16 mouse cellular contexts compared by ENCODE assay signal in the genomic region with DNA sequence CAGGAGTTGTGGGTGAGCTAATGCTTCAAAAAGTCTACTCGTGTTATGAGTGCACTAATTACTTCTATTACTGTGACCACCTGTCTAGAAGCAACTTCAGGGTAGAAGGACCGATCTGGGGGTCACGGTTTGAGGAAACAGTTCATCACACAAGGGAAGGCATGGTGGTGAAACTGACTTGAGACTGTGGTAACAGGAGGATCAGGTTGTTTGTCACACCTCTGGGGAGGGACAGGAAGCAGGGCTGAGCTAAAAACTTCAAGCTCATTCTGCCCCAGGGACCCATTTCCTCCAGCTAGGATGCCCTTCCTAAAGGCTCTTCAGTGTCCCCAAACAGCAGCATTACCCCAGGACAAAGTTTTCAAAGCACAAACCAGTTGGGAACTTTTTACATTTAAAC.
"Had no signal": no experiment of that assay in that cellular context is flagged by ENCODE, and none has a peak within 500 bp of the region (broad histone marks: within the 10 kb centered on the region; RNA-seq: fewer than 3 reads in every experiment).

No protein-coding gene starts in this region.

- DNase-seq: kidney, adult 2 months; kidney, postnatal 36 days; layer of hippocampus, adult 9-11 months; layer of hippocampus, postnatal 36 days; lung, postnatal 14 days; midbrain, embryonic 14.5 days; right cerebral cortex, postnatal 4 days; spleen, adult 18-20 months; thymus, postnatal 36 days had no signal

- H3K27me3 ChIP-seq: kidney, embryonic 15.5 days; limb, embryonic 15.5 days; liver, embryonic 12.5 days; lung, embryonic 15.5 days; neural tube, embryonic 15.5 days had no signal

- H3K27ac ChIP-seq: kidney, embryonic 15.5 days; limb, embryonic 15.5 days; liver, embryonic 12.5 days; lung, embryonic 15.5 days; macrophage; midbrain, embryonic 10.5 days; neural tube, embryonic 15.5 days had no signal

- ATAC-seq: liver, embryonic 12.5 days had no signal

- H3K4me1 ChIP-seq: limb, embryonic 15.5 days; liver, embryonic 12.5 days; lung, embryonic 15.5 days had no signal

- H3K9ac ChIP-seq: kidney, embryonic 15.5 days; limb, embryonic 15.5 days; liver, embryonic 12.5 days; lung, embryonic 15.5 days; neural tube, embryonic 15.5 days had no signal

- H3K36me3 ChIP-seq: kidney, embryonic 15.5 days; limb, embryonic 15.5 days; liver, embryonic 12.5 days; lung, embryonic 15.5 days; midbrain, embryonic 10.5 days; neural tube, embryonic 15.5 days had no signal

- H3K4me3 ChIP-seq: kidney, embryonic 15.5 days; limb, embryonic 15.5 days; liver, embryonic 12.5 days; lung, embryonic 15.5 days; midbrain, embryonic 10.5 days; neural tube, embryonic 15.5 days had no signal

- H3K9me3 ChIP-seq: kidney, embryonic 15.5 days; limb, embryonic 15.5 days; liver, embryonic 12.5 days; lung, embryonic 15.5 days; midbrain, embryonic 10.5 days; neural tube, embryonic 15.5 days had no signal

- H3K4me2 ChIP-seq: kidney, embryonic 15.5 days; limb, embryonic 15.5 days; liver, embryonic 12.5 days; lung, embryonic 15.5 days; neural tube, embryonic 15.5 days had no signal
